8 mouse cellular contexts compared by ENCODE assay signal in genomic region chr1:191906571-191907430, GRCm38 (mm10). TPM values are rescaled to one million over a fixed set of nuclear protein-coding genes. Genes with fewer than 3 reads are reported as not detected.
A peak's percentile ranks its signal among the peaks of the same experiment; 100 is the strongest.
DNase-seq lines count a peak whose midpoint lies in the region; ATAC-seq and TF ChIP-seq lines count a peak whose summit lies in the region.

Gene Slc30a1 (plus strand): TSS chr1:191906767.

- TF ChIP-seq POLR2A in ES-Bruce4 (IDR thresholded peaks at IDR 0.05; ENCODE audit: insufficient read depth, low read length), result peak; percentile 17
- peak; percentile 81; the same call in 1 of the 2 replicates for TF ChIP-seq POLR2A in lung, adult 2 months (IDR thresholded peaks at IDR 0.05; ENCODE audit: borderline replicate concordance, extremely low read depth, low read depth, low read length)

- peak within 1 kb of the TSS; percentile 45 for H3K9ac ChIP-seq in ES-Bruce4 (ENCODE audit: low read depth, poor library complexity, severe bottlenecking)
- peak within 1 kb of the TSS; percentile 87 for H3K9ac ChIP-seq in forebrain, embryonic 14.5 days (ENCODE audit: low read length)

- H3K4me3 ChIP-seq in ES-Bruce4 (ENCODE audit: low read depth, low read length), result peak within 1 kb of the TSS; percentile 71
- H3K4me3 ChIP-seq in forebrain, embryonic 14.5 days (ENCODE audit: low read depth, low read length), result peak within 1 kb of the TSS; percentile 86
- peak within 1 kb of the TSS; percentile 95 for H3K4me3 ChIP-seq in lung, adult 2 months (replicated peaks; ENCODE audit: extremely low read depth, low read depth, low read length)

- intact Hi-C loops in heart, postnatal 25 days (cut with DNase I), result loop anchor here (1.0 to 10.0 kb wide), 2 partner anchors 72 to 192 kb away; partner anchors contain the start of gene Lpgat1

- DNase-seq in forebrain, embryonic 14.5 days (ENCODE audit: low spot score), result peak; percentile 98
- peak; percentile 96 for DNase-seq in heart, postnatal 25 days (ENCODE audit: low spot score)
- DNase-seq in layer of hippocampus, adult 18-20 months (ENCODE audit: low spot score in 2 of 2), result peak; percentile 98 to 99
- DNase-seq in lung, adult 2 months, result peak; percentile 97
- DNase-seq in thymus, adult 18-20 months, result peak; percentile 95

- peaks cover 10% of the 10 kb centered on the region; the same call in 1 of the 2 replicates for H3K36me3 ChIP-seq in ES-Bruce4 (ENCODE audit: control insufficient read depth, insufficient read depth, low read length, poor library complexity, severe bottlenecking)
- H3K36me3 ChIP-seq in forebrain, embryonic 14.5 days (ENCODE audit: control insufficient read depth, insufficient read depth, low read length), result peaks cover 14% of the 10 kb centered on the region; the same call in 1 of the 2 replicates

- H3K27me3 ChIP-seq in ES-Bruce4 (ENCODE audit: control insufficient read depth, insufficient read depth, low read length, poor library complexity, severe bottlenecking), result no peaks in the 10 kb centered on the region
- no peaks in the 10 kb centered on the region for H3K27me3 ChIP-seq in forebrain, embryonic 14.5 days (replicated peaks; ENCODE audit: control insufficient read depth, insufficient read depth, low read length)

- TF ChIP-seq EP300 in ES-Bruce4 (IDR thresholded peaks at IDR 0.05; ENCODE audit: insufficient read depth, low read depth, low read length), result no peak

- H3K4me2 ChIP-seq in forebrain, embryonic 14.5 days (ENCODE audit: low read length), result peak within 1 kb of the TSS; percentile 88

- H3K27ac ChIP-seq in ES-Bruce4 (ENCODE audit: insufficient read depth, low read length), result no peak within 1 kb of the TSS
- peak within 1 kb of the TSS; percentile 89 for H3K27ac ChIP-seq in forebrain, embryonic 14.5 days (ENCODE audit: low read depth, low read length)

- H3K4me1 ChIP-seq in ES-Bruce4 (ENCODE audit: control insufficient read depth, insufficient read depth, low read length), result no peaks in the 10 kb centered on the region
- peaks cover 23% of the 10 kb centered on the region for H3K4me1 ChIP-seq in forebrain, embryonic 14.5 days (ENCODE audit: control insufficient read depth, insufficient read depth, low read length)
- peaks cover 16% of the 10 kb centered on the region for H3K4me1 ChIP-seq in lung, adult 2 months (ENCODE audit: control insufficient read depth, insufficient read depth, low read length)

- H3K9me3 ChIP-seq in ES-Bruce4 (replicated peaks; ENCODE audit: control insufficient read depth, insufficient read depth, low read length, poor library complexity, severe bottlenecking), result no peaks in the 10 kb centered on the region
- no peaks in the 10 kb centered on the region for H3K9me3 ChIP-seq in forebrain, embryonic 14.5 days (replicated peaks; ENCODE audit: control insufficient read depth, low read length)

- TF ChIP-seq CTCF in ES-Bruce4 (IDR thresholded peaks at IDR 0.05; ENCODE audit: low read depth, low read length), result no peak
- no peak for TF ChIP-seq CTCF in lung, adult 2 months (IDR thresholded peaks at IDR 0.05; ENCODE audit: insufficient read depth, low read length)

- ATAC-seq in cerebellum, adult (ENCODE audit: insufficient number of reproducible peaks, low FRiP score, low TSS enrichment), result peak; percentile 91
- ATAC-seq in forebrain, embryonic 14.5 days, result peak; percentile 99
- ATAC-seq in neutrophil, adult 5-6 weeks (ENCODE audit: extremely low read depth, insufficient number of reproducible peaks, low FRiP score, poor library complexity, severe bottlenecking), result peak; percentile 93

- under 1% methylated on average over 94 of the region's 104 CpGs for WGBS in forebrain, embryonic 14.5 days
- under 1% methylated on average over 104 of the region's 104 CpGs for WGBS in lung, adult 2 months

RNA-seq across cellular contexts. Expression of gene Slc30a1, which starts in this region (rescaled TPM):
- polyA plus RNA-seq in ES-Bruce4 (2011; ENCODE audit: insufficient read depth, insufficient read length, low read depth, missing spikeins), result 9.5 and 10.1 TPM in 2 replicates
- 1.3 and 2.0 TPM in 2 replicates for polyA plus RNA-seq in forebrain, embryonic 14.5 days (2014; fragmentation: Nextera tagmentation; extraction: Ambion mirVana)
- 10 to 100 TPM; 18.4 to 25.6 TPM for total RNA-seq in heart, postnatal 25 days (2021)
- 10 to 100 TPM; 27.1 to 30.5 TPM for total RNA-seq in layer of hippocampus, adult 18-20 months (2021)
- 23.9 and 28.3 TPM in 2 replicates for polyA plus RNA-seq in lung, adult 2 months (2012; rRNA removed)
- total RNA-seq in neutrophil, adult 5-6 weeks (2017), result 9.3 and 9.7 TPM in 2 replicates
